Mouse (Mus musculus) cerebellum, postnatal 25 days (tissue): Measurements from ENCODE around the gene Ddx24.
"Not testable (repeated sequence)": the region's sequence is repeated elsewhere in the genome, so short reads cannot be mapped to it uniquely, and the experiment has no call there.

Source experiments
- DNase-seq, 2 experiments: peaks; one replicate each; pipeline ENCODE4 v3.0.0; 2021; ENCODE audit warnings: mixed read lengths in 2 of 2

Ddx24 gene

GRCm38 (mm10) chr12:103425729-103426470 lies at the start of gene Ddx24:
Ddx24 (minus strand) TSS chr12:103425830.
- peak; percentile 98 for DNase-seq

GRCm38 (mm10) chr12:103474481-103474880 lies 48.9 kb upstream of the Ddx24 start:
- no peak for DNase-seq

- no peak for DNase-seq
Observed at GRCm38 (mm10) chr12:103457140-103457539, 31.5 kb upstream of the Ddx24 start, which contains the start of gene Ifi27l2b. Ifi27l2b (minus strand) TSS chr12:103457223.

- DNase-seq = not testable (repeated sequence)
Observed at GRCm38 (mm10) chr12:103456727-103457126, 31.1 kb upstream of the Ddx24 start.

- DNase-seq = no peak
Observed at GRCm38 (mm10) chr12:103453361-103453760, 27.7 kb upstream of the Ddx24 start.

- no peak for DNase-seq
Observed at GRCm38 (mm10) chr12:103445060-103445459, 19.4 kb upstream of the Ddx24 start.

GRCm38 (mm10) chr12:103444261-103444660 lies 18.6 kb upstream of the Ddx24 start:
- not testable (repeated sequence) for DNase-seq

- DNase-seq = no peak
Observed at GRCm38 (mm10) chr12:103443524-103443923, 17.9 kb upstream of the Ddx24 start, which contains the start of gene Ifi27l2a. Ifi27l2a (minus strand) TSS chr12:103443680.

GRCm38 (mm10) chr12:103437601-103438000 lies 12.0 kb upstream of the Ddx24 start:
- no peak for DNase-seq

- DNase-seq = no peak
Observed at GRCm38 (mm10) chr12:103434861-103435260, 9.2 kb upstream of the Ddx24 start.

- DNase-seq = no peak
Observed at GRCm38 (mm10) chr12:103433986-103434731, 8.5 kb upstream of the Ddx24 start, which contains the start of gene Ifi27. Ifi27 (plus strand) TSS chr12:103434211.

- DNase-seq = no peak
Observed at GRCm38 (mm10) chr12:103433430-103433829, 7.8 kb upstream of the Ddx24 start.

- DNase-seq = no peak
Observed at GRCm38 (mm10) chr12:103426710-103427109, 1.1 kb upstream of the Ddx24 start.

GRCm38 (mm10) chr12:103425016-103425728 lies 458 bp downstream of the Ddx24 start:
- no peak for DNase-seq

- peak; percentile 52 to 73 for DNase-seq
Observed at GRCm38 (mm10) chr12:103408144-103408543, 17.5 kb downstream of the Ddx24 start.

GRCm38 (mm10) chr12:103407720-103408119 lies 17.9 kb downstream of the Ddx24 start, which contains the start of gene 9330161L09Rik:
9330161L09Rik (minus strand) TSS chr12:103407820.
- no peak for DNase-seq

- DNase-seq = no peak
Observed at GRCm38 (mm10) chr12:103404131-103404530, 21.5 kb downstream of the Ddx24 start.

GRCm38 (mm10) chr12:103396751-103397150 lies 28.9 kb downstream of the Ddx24 start:
- no peak for DNase-seq

GRCm38 (mm10) chr12:103395486-103396275 lies 29.9 kb downstream of the Ddx24 start:
- no peak for DNase-seq

- DNase-seq = no peak
Observed at GRCm38 (mm10) chr12:103393528-103393927, 32.1 kb downstream of the Ddx24 start.

GRCm38 (mm10) chr12:103391098-103391497 lies 34.5 kb downstream of the Ddx24 start:
- DNase-seq = no peak

- DNase-seq = peak in 1 of 2 experiments; percentile 40
Observed at GRCm38 (mm10) chr12:103389982-103390381, 35.6 kb downstream of the Ddx24 start.
